Mouse (Mus musculus) lung, embryonic 15.5 days (tissue): ENCODE results near the gene Ablim1. TPM values are rescaled to one million over a fixed set of nuclear protein-coding genes. Genes with fewer than 3 reads are reported as not detected.

Experiments used
- ATAC-seq: fragments of 200-750 bp; cut with Nextera tagmentation; 2 replicates; pipeline ENCODE4 v1.8.0; 2017; ENCODE audit warnings: moderate number of reproducible peaks, borderline replicate concordance; ENCODE audit not compliant: low FRiP score, low TSS enrichment; ENCODE audit errors: extremely low read depth
- H3K27ac ChIP-seq: fragments of 300-500 bp; sonication (generic); 2 replicates; pipeline ENCODE4 v1.5.1; 2015; ENCODE audit warnings: moderate library complexity, mild to moderate bottlenecking, inconsistent platforms
- H3K27me3 ChIP-seq: fragments of 300-500 bp; sonication (generic); 2 replicates; pipeline ENCODE4 v1.6.1; 2015; ENCODE audit warnings: inconsistent platforms
- H3K36me3 ChIP-seq: fragments of 300-500 bp; sonication (generic); 2 replicates; pipeline ENCODE4 v1.6.1; 2015; ENCODE audit warnings: inconsistent platforms
- H3K4me1 ChIP-seq: fragments of 300-500 bp; sonication (generic); 2 replicates; pipeline ENCODE4 v1.6.1; 2015; ENCODE audit warnings: inconsistent platforms
- H3K4me2 ChIP-seq: fragments of 300-500 bp; sonication (generic); 2 replicates; pipeline ENCODE4 v1.6.1; 2015; ENCODE audit warnings: inconsistent platforms, mild to moderate bottlenecking, moderate library complexity
- H3K4me3 ChIP-seq: fragments of 300-500 bp; sonication (generic); 2 replicates; pipeline ENCODE4 v1.5.1; 2015; ENCODE audit warnings: mild to moderate bottlenecking, inconsistent platforms
- H3K9ac ChIP-seq: fragments of 300-500 bp; sonication (generic); 2 replicates; pipeline ENCODE4 v1.6.1; 2015; ENCODE audit warnings: inconsistent platforms
- H3K9me3 ChIP-seq: fragments of 300-500 bp; sonication (generic); 2 replicates; pipeline ENCODE4 v1.6.1; 2016; ENCODE audit warnings: inconsistent platforms
- WGBS: fragments of 180-500 bp; shearing (Covaris S2); methylation state at CpG from one replicate; pipeline ENCODE4 v1.1.7; 2015; 5-methylcytosine and 5-hydroxymethylcytosine counted together
- polyA plus RNA-seq: library from polyadenylated mRNA; unstranded; fragments of >200 nt; fragmentation: Nextera tagmentation; extraction: Ambion mirVana; gene quantifications from 2 replicates; pipeline ENCODE4 v1.2.1, GENCODE M21; 2015

Gene Ablim1
- polyA plus RNA-seq, 1 experiment from 2014 or later, result 48.2 TPM

GRCm38 (mm10) chr19:57211444-57212111 is 103.1 kb downstream of the Ablim1 start:
- H3K9me3 ChIP-seq, result no peaks in the 10 kb centered on the region
- H3K4me3 ChIP-seq, result no peak overlapping the region
- no peak overlapping the region for H3K4me2 ChIP-seq
- ATAC-seq, result peak; percentile 59; the same call in 1 of the 2 replicates
- peak overlapping the region; percentile 60 for H3K27ac ChIP-seq
- H3K9ac ChIP-seq, result no peak overlapping the region
- WGBS, result 62% methylated on average over 15 of the region's 15 CpGs
- H3K4me1 ChIP-seq, result peaks cover 7% of the 10 kb centered on the region; the same call in 1 of the 2 replicates
- no peaks in the 10 kb centered on the region for H3K36me3 ChIP-seq
- no peaks in the 10 kb centered on the region for H3K27me3 ChIP-seq

GRCm38 (mm10) chr19:57210924-57211323 is 103.8 kb downstream of the Ablim1 start:
- WGBS, result 97% methylated on average over 2 of the region's 2 CpGs
- Histone ChIP-seq H3K4me3 (no peak overlapping the region), H3K27me3 (no peaks in the 10 kb centered on the region), H3K9ac (no peak overlapping the region), H3K9me3 (no peaks in the 10 kb centered on the region), H3K4me2 (no peak overlapping the region), H3K36me3 (no peaks in the 10 kb centered on the region), H3K4me1 (peaks cover 12% of the 10 kb centered on the region; the same call in 1 of the 2 replicates), H3K27ac (peak overlapping the region; percentile 60)
- ATAC-seq, result no peak

- Histone ChIP-seq H3K27me3 (no peaks in the 10 kb centered on the region), H3K9ac (no peak overlapping the region), H3K4me1 (peaks cover 50% of the 10 kb centered on the region), H3K4me2 (no peak overlapping the region), H3K36me3 (no peaks in the 10 kb centered on the region), H3K4me3 (no peak overlapping the region), H3K27ac (no peak overlapping the region), H3K9me3 (no peaks in the 10 kb centered on the region)
- ATAC-seq, result peak; percentile 46; the same call in 1 of the 2 replicates
- 43% methylated on average over 7 of the region's 7 CpGs for WGBS
Observed at GRCm38 (mm10) chr19:57204101-57204500, 110.6 kb downstream of the Ablim1 start.

- H3K27me3 ChIP-seq, result no peaks in the 10 kb centered on the region
- H3K27ac ChIP-seq, result no peak overlapping the region
- H3K4me1 ChIP-seq, result peaks cover 66% of the 10 kb centered on the region
- no peak overlapping the region for H3K4me3 ChIP-seq
- H3K36me3 ChIP-seq, result no peaks in the 10 kb centered on the region
- no peak overlapping the region for H3K9ac ChIP-seq
- 89% methylated on average over 1 of the region's 1 CpGs for WGBS
- ATAC-seq, result no peak
- H3K4me2 ChIP-seq, result no peak overlapping the region
- no peaks in the 10 kb centered on the region for H3K9me3 ChIP-seq
Observed at GRCm38 (mm10) chr19:57202554-57202953, 112.2 kb downstream of the Ablim1 start.

DNA sequence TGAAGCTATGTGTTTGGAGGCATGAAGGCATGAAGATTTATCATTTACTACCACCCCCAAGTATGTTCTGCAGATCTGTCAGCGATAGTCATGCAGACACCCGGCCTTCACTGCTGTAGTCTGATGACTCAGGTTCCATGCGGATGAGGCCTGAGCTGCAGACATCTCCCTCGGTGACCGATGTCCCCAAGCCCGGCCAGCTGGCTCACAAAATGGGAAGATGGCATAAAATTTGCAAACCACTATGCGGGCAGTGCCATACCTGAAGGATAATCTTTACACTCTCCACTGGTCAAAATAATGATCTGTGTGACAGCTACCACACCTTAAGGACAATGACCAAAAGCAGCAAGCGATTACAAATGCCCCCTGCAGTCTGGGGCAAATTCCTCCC is 113.6 kb downstream of the Ablim1 start:
- Histone ChIP-seq H3K4me1 (peaks cover 70% of the 10 kb centered on the region), H3K4me3 (no peak overlapping the region), H3K4me2 (no peak overlapping the region), H3K9ac (no peak overlapping the region), H3K36me3 (no peaks in the 10 kb centered on the region), H3K27ac (0 out of 2 replicates have a peak overlapping the region, but pooled peaks have one; percentile 16), H3K27me3 (peaks cover 3% of the 10 kb centered on the region; the same call in 1 of the 2 replicates), H3K9me3 (no peaks in the 10 kb centered on the region)
- WGBS, result 68% methylated on average over 8 of the region's 8 CpGs
- ATAC-seq, result no peak

DNA sequence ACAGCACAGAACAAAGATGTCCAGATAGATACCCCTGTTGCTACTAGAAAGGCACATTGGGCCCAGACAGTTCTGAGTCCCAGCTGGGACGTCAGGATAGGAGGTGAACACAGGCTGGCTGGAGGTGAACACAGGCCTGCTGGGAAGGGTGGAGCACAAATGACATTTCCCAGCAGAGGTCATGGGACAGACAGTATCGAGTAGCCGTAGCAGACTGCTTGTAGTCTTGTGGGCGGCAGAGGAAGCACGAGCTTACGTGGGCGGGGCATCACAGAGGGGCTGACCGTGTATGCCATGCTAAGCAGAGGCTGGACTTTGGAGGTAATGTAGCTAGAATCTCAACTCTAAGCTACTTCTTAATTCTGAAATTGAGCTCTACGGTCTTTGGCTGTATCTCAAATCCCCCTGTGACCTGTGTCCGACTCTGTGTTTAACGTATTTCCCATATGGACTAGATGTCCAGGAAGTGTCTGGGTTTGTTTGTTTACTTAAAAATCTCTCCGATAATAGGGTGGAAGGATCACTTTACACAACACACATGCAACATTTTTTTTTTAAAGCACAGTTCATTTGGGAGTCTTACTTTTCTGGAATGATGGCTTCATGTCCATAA is 114.1 kb downstream of the Ablim1 start:
- Histone ChIP-seq H3K27me3 (peaks cover 7% of the 10 kb centered on the region; the same call in 1 of the 2 replicates), H3K4me2 (no peak overlapping the region), H3K9ac (no peak overlapping the region), H3K27ac (no peak overlapping the region), H3K4me3 (no peak overlapping the region), H3K4me1 (peaks cover 74% of the 10 kb centered on the region), H3K9me3 (no peaks in the 10 kb centered on the region), H3K36me3 (no peaks in the 10 kb centered on the region)
- WGBS, result 39% methylated on average over 12 of the region's 12 CpGs
- ATAC-seq, result 0 out of 2 replicates have a peak, but pooled peaks have one; percentile 15

DNA sequence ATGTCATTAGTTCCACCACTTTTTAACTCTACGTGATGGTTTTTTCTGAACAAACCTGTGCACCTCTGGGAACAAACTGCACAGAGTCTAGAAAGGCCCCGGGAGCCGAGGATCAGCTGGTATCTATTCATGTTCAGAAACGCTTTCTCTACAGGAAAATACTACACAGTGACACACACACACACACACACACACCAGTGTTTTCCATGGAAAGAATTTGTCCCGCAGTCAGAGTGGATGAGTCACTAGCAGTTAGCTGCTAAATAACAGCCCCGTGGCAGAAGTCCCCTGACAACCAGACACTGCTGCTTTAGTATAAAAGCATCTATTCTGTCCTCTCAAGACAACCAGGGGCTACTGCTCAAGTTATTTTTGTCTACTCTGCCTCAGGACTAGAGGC is 115.4 kb downstream of the Ablim1 start:
- Histone ChIP-seq H3K4me3 (no peak overlapping the region), H3K27ac (no peak overlapping the region), H3K9ac (no peak overlapping the region), H3K9me3 (no peaks in the 10 kb centered on the region), H3K4me2 (no peak overlapping the region), H3K27me3 (peaks cover 18% of the 10 kb centered on the region; the same call in 1 of the 2 replicates), H3K4me1 (peaks cover 77% of the 10 kb centered on the region), H3K36me3 (no peaks in the 10 kb centered on the region)
- WGBS, result 36% methylated on average over 6 of the region's 6 CpGs
- ATAC-seq, result no peak

GRCm38 (mm10) chr19:57198531-57198930 is 116.2 kb downstream of the Ablim1 start:
- Histone ChIP-seq H3K4me3 (no peak overlapping the region), H3K4me2 (0 out of 2 replicates have a peak overlapping the region, but pooled peaks have one; percentile 78), H3K9me3 (no peaks in the 10 kb centered on the region), H3K27me3 (peaks cover 18% of the 10 kb centered on the region; the same call in 1 of the 2 replicates), H3K4me1 (peaks cover 77% of the 10 kb centered on the region), H3K9ac (no peak overlapping the region), H3K36me3 (no peaks in the 10 kb centered on the region), H3K27ac (no peak overlapping the region)
- no peak for ATAC-seq
- 38% methylated on average over 12 of the region's 12 CpGs for WGBS

DNA sequence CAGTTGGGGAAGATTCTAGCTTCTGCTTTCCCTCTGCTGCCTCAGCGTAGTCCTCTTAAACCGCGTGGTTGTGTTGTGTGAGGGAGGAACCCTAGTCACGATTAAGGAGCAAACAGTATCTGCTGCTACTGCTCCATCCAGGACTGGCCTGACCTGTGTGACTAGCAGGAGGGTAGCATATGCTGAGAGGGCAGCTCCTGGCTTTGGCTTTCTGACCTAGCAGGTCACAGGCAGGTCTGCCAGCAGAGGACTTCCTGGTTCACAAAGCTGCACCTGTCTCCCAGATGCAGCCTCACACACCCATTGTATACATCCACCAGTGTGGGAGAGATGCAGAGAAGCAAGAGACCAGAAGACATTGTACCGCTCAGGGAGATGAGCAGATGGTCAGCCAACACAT is 116.7 kb downstream of the Ablim1 start:
- no peak overlapping the region for H3K9ac ChIP-seq
- peaks cover 18% of the 10 kb centered on the region; the same call in 1 of the 2 replicates for H3K27me3 ChIP-seq
- 29% methylated on average over 5 of the region's 5 CpGs for WGBS
- H3K36me3 ChIP-seq, result no peaks in the 10 kb centered on the region
- no peaks in the 10 kb centered on the region for H3K9me3 ChIP-seq
- no peak overlapping the region; the same call in 1 of the 2 replicates for H3K4me3 ChIP-seq
- H3K4me1 ChIP-seq, result peaks cover 77% of the 10 kb centered on the region
- ATAC-seq, result peak; percentile 29; the same call in 1 of the 2 replicates
- H3K27ac ChIP-seq, result peak overlapping the region; percentile 74
- H3K4me2 ChIP-seq, result peak overlapping the region; percentile 78

DNA sequence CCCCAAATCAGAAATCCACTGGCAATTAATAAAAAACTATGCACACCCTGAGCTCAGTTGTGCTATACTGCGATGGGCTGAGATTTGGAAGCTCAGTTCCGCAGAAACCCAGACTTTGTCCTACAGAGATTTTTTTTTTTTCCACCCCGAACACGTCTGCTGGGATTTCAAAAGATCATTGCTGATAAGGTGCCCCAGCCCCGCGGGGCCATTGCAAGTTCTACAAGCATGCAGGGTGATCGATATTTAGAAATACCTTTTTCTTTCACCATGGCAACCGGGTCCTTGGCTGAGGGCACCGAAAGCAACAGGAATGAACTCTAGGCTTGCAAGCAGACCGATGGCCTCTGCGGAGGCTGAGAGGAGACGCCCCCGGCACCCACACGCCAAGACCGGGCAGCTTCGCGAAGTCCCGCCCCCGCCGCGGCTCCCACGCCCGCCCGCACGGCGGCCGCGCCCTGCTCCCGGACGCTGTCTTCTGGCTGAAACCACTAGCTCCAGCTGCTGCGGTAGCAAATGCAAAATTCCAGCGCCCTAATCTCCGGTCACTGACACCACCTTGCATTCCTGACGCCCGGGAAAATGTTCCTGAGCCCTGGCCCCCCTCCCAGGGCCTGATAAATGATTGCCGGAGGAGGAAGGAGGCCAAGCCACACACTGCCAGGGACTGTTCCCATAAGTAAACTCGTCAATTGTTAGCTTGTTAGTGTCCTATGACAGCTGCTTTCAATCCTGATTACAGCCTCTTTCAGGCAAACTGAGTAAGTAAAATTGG is 117.5 kb downstream of the Ablim1 start:
- under 1% methylated on average over 37 of the region's 37 CpGs for WGBS
- peak; percentile 83 for ATAC-seq
- H3K4me1 ChIP-seq, result peaks cover 77% of the 10 kb centered on the region

GRCm38 (mm10) chr19:57196616-57197015 is 118.1 kb downstream of the Ablim1 start:
- Histone ChIP-seq H3K36me3 (no peaks in the 10 kb centered on the region), H3K9me3 (no peaks in the 10 kb centered on the region), H3K9ac (0 out of 2 replicates have a peak overlapping the region, but pooled peaks have one; percentile 33), H3K4me3 (peak overlapping the region; percentile 49), H3K27ac (peak overlapping the region; percentile 74; the same call in 1 of the 2 replicates), H3K4me2 (peak overlapping the region; percentile 78), H3K4me1 (peaks cover 70% of the 10 kb centered on the region), H3K27me3 (peaks cover 18% of the 10 kb centered on the region; the same call in 1 of the 2 replicates)
- no peak for ATAC-seq
- WGBS, result 32% methylated on average over 8 of the region's 8 CpGs

More for the DNA sequence above, 117.5 kb downstream of the Ablim1 start:
- H3K36me3 ChIP-seq, result no peaks in the 10 kb centered on the region
- H3K27me3 ChIP-seq, result peaks cover 18% of the 10 kb centered on the region; the same call in 1 of the 2 replicates
- peak overlapping the region; percentile 33 for H3K9ac ChIP-seq
- peak overlapping the region; percentile 78 for H3K4me2 ChIP-seq
- peak overlapping the region; percentile 74 for H3K27ac ChIP-seq
- peak overlapping the region; percentile 49 for H3K4me3 ChIP-seq
- H3K9me3 ChIP-seq, result no peaks in the 10 kb centered on the region
